Mouse (Mus musculus) lung, embryonic 14.5 days (tissue): ENCODE measurements around the gene Mief2. TPM values are rescaled to one million over a fixed set of nuclear protein-coding genes. Genes with fewer than 3 reads are reported as not detected.

Experiments used
- ATAC-seq: fragments of 200-750 bp; cut with Nextera tagmentation; 2 replicates; pipeline ENCODE4 v1.8.0; 2017; ENCODE audit warnings: mild to moderate bottlenecking, moderate TSS enrichment, moderate library complexity; ENCODE audit not compliant: insufficient read depth
- DNase-seq: peaks from one replicate; pipeline ENCODE4 v3.0.0-alpha.2; 2015
- H3K27ac ChIP-seq: fragments of 300-500 bp; sonication (generic); 2 replicates; pipeline ENCODE4 v1.5.1; 2014; ENCODE audit warnings: low read depth, mild to moderate bottlenecking, moderate library complexity
- H3K27me3 ChIP-seq: fragments of 300-500 bp; sonication (generic); 2 replicates; pipeline ENCODE4 v1.6.1; 2014; ENCODE audit warnings: low read length, control low read depth; ENCODE audit not compliant: insufficient read depth
- H3K36me3 ChIP-seq: fragments of 300-500 bp; sonication (generic); 2 replicates; pipeline ENCODE4 v1.6.1; 2014; ENCODE audit warnings: control low read depth; ENCODE audit not compliant: insufficient read depth
- H3K4me1 ChIP-seq: fragments of 300-500 bp; sonication (generic); 2 replicates; pipeline ENCODE4 v1.6.1; 2014; ENCODE audit warnings: antibody characterized with exemption, control low read depth; ENCODE audit not compliant: insufficient read depth
- H3K4me2 ChIP-seq: fragments of 300-500 bp; sonication (generic); 2 replicates; pipeline ENCODE4 v1.6.1; 2014; ENCODE audit warnings: mild to moderate bottlenecking
- H3K4me3 ChIP-seq: fragments of 300-500 bp; sonication (generic); 2 replicates; pipeline ENCODE4 v1.5.1; 2014; ENCODE audit warnings: low read depth, low read length
- H3K9ac ChIP-seq: fragments of 300-500 bp; sonication (generic); 2 replicates; pipeline ENCODE4 v1.6.1; 2014
- H3K9me3 ChIP-seq: fragments of 300-500 bp; sonication (generic); 2 replicates; pipeline ENCODE4 v1.6.1; 2016; ENCODE audit warnings: low read depth, low read length, control low read depth
- CTCF ChIP-seq: IDR thresholded peaks from 2 replicates; pipeline ENCODE4 v1.5.1; 2016; ENCODE audit warnings: antibody characterized with exemption, low read depth
- WGBS: fragments of 180-500 bp; shearing (Covaris S2); extraction: QIAGEN DNeasy Blood & Tissue Kit; methylation state at CpG from one replicate; pipeline ENCODE4 v1.1.7; 2014; 5-methylcytosine and 5-hydroxymethylcytosine counted together
- polyA plus RNA-seq: library from polyadenylated mRNA; unstranded; fragments of >200 nt; fragmentation: Nextera tagmentation; extraction: Ambion mirVana; gene quantifications from 2 replicates; pipeline ENCODE4 v1.2.1, GENCODE M21; 2014

Gene Mief2
- polyA plus RNA-seq, result 12.9 and 15.3 TPM in 2 replicates

GRCm38 (mm10) chr11:60728260-60728761, at the start of gene Mief2:
Gene Mief2, plus strand, starts transcription at chr11:60728398.
- Histone ChIP-seq H3K4me3 (peak within 1 kb of the TSS; percentile 87), H3K4me1 (peaks cover 18% of the 10 kb centered on the region), H3K27ac (peak within 1 kb of the TSS; percentile 87), H3K27me3 (no peaks in the 10 kb centered on the region), H3K9me3 (no peaks in the 10 kb centered on the region), H3K9ac (peak within 1 kb of the TSS; percentile 87), H3K4me2 (peak within 1 kb of the TSS; percentile 77), H3K36me3 (peaks cover 39% of the 10 kb centered on the region)
- peak; percentile 97 for DNase-seq
- WGBS, result under 1% methylated on average over 44 of the region's 44 CpGs
- no peak for TF ChIP-seq CTCF
- ATAC-seq, result peak; percentile 91

GRCm38 (mm10) chr11:60696165-60696564, 32.0 kb upstream of the Mief2 start:
- H3K36me3 ChIP-seq, result no peaks in the 10 kb centered on the region
- ATAC-seq, result no peak
- DNase-seq, result no peak
- no peak overlapping the region for H3K4me3 ChIP-seq
- no peaks in the 10 kb centered on the region for H3K27me3 ChIP-seq
- TF ChIP-seq CTCF, result no peak
- 67% methylated on average over 1 of the region's 1 CpGs for WGBS
- no peak overlapping the region for H3K9ac ChIP-seq
- peaks cover 5% of the 10 kb centered on the region; the same call in 1 of the 2 replicates for H3K4me1 ChIP-seq
- no peaks in the 10 kb centered on the region for H3K9me3 ChIP-seq
- H3K27ac ChIP-seq, result no peak overlapping the region
- no peak overlapping the region for H3K4me2 ChIP-seq

DNA sequence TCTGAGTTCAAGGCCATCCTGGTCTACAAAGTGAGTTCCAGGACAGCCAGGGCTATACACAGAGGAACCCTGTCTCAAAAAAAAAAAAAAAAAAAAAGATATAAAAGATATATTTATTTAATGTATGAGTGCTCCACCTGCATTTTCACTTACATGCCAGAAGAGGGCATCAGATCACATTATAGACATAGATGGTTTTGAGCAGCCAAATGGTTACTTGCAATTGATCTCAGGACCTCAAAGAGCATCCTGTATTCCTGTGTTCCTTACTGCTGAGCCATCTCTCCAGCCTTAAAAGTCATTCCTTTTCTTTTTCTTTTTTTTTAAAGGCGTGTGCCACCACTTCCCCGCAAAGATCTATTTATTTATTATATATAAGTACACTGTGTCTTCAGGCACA, 30.6 kb upstream of the Mief2 start:
- TF ChIP-seq CTCF, result peak; percentile 55
- peak; percentile 79 for DNase-seq
- no peak overlapping the region for H3K27ac ChIP-seq

GRCm38 (mm10) chr11:60698806-60699523, 29.2 kb upstream of the Mief2 start:
- peak overlapping the region; percentile 72 for H3K27ac ChIP-seq
- no peaks in the 10 kb centered on the region for H3K27me3 ChIP-seq
- peak overlapping the region; percentile 88 for H3K4me2 ChIP-seq
- H3K9me3 ChIP-seq, result no peaks in the 10 kb centered on the region
- no peak for TF ChIP-seq CTCF
- WGBS, result 3% methylated on average over 22 of the region's 22 CpGs
- DNase-seq (peak; percentile 87), ATAC-seq (peak; percentile 60)
- no peaks in the 10 kb centered on the region; the same call in 1 of the 2 replicates for H3K36me3 ChIP-seq
- H3K4me1 ChIP-seq, result peaks cover 5% of the 10 kb centered on the region; the same call in 1 of the 2 replicates
- H3K9ac ChIP-seq, result peak overlapping the region; percentile 90
- H3K4me3 ChIP-seq, result peak overlapping the region; percentile 84

More for the DNA sequence above, 30.6 kb upstream of the Mief2 start:
- Histone ChIP-seq H3K9me3 (no peaks in the 10 kb centered on the region), H3K4me2 (no peak overlapping the region), H3K9ac (no peak overlapping the region), H3K4me1 (peaks cover 5% of the 10 kb centered on the region; the same call in 1 of the 2 replicates), H3K36me3 (no peaks in the 10 kb centered on the region), H3K27me3 (no peaks in the 10 kb centered on the region), H3K4me3 (no peak overlapping the region)
- WGBS, result 66% methylated on average over 2 of the region's 2 CpGs
- ATAC-seq, result no peak

DNA sequence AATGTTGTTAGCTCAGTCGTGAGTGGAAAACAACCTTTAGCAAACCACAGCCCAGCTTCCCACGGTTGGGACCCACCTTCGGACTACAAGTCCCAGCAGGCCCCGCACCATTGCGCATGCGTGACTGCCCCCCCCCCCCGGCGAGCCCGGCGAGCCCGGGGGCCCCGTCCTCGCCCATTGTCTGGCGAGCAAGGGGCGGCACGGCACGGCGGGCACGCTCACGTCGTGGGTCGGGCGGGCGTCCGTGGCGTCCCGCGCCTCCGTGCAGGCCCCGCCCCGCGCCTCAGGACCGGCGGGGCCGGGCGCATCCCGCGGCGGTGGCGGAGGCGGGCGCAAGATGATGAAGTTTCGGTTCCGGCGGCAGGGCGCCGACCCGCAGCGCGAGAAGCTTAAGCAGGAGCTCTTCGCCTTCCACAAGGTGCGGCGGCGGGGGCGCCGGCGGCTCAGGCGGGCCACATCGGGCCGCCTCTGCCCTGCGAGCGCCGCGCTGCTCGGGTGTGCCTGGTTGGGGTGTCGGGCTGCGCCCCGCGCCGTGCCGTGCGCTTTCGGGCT, 28.6 kb upstream of the Mief2 start, which contains the start of gene Llgl1:
Gene Llgl1 (plus strand): TSS at position 200 of the 552 bp plus-strand sequence.
- ATAC-seq, result peak; percentile 89
- WGBS, result under 1% methylated on average over 58 of the region's 73 CpGs

GRCm38 (mm10) chr11:60700320-60701185, 27.6 kb upstream of the Mief2 start:
- Histone ChIP-seq H3K4me2 (peak overlapping the region; percentile 88), H3K9me3 (no peaks in the 10 kb centered on the region), H3K27me3 (no peaks in the 10 kb centered on the region), H3K27ac (peak overlapping the region; percentile 72; the same call in 1 of the 2 replicates), H3K4me3 (peak overlapping the region; percentile 84), H3K9ac (peak overlapping the region; percentile 90), H3K4me1 (peaks cover 5% of the 10 kb centered on the region; the same call in 1 of the 2 replicates), H3K36me3 (peaks cover 14% of the 10 kb centered on the region)
- 20% methylated on average over 12 of the region's 12 CpGs for WGBS
- DNase-seq (peak; percentile 19), ATAC-seq (no peak)
- no peak for TF ChIP-seq CTCF

More for the DNA sequence above, 28.6 kb upstream of the Mief2 start, which contains the start of gene Llgl1:
- H3K27me3 ChIP-seq, result no peaks in the 10 kb centered on the region
- H3K4me2 ChIP-seq, result peak within 1 kb of the TSS; percentile 88
- peak within 1 kb of the TSS; percentile 84 for H3K4me3 ChIP-seq
- H3K36me3 ChIP-seq, result peaks cover 6% of the 10 kb centered on the region
- peak; percentile 96 for DNase-seq
- peak within 1 kb of the TSS; percentile 72 for H3K27ac ChIP-seq
- peak within 1 kb of the TSS; percentile 90 for H3K9ac ChIP-seq
- H3K4me1 ChIP-seq, result peaks cover 5% of the 10 kb centered on the region; the same call in 1 of the 2 replicates
- no peaks in the 10 kb centered on the region for H3K9me3 ChIP-seq
- TF ChIP-seq CTCF, result no peak
